Mouse (Mus musculus): ENCODE measurements around the gene Runx1. TPM values are rescaled to one million over a fixed set of nuclear protein-coding genes. Genes with fewer than 3 reads are reported as not detected.

Gene Runx1
- polyA plus RNA-seq, 1 experiment from 2014 or later, result 4.5 TPM

DNA sequence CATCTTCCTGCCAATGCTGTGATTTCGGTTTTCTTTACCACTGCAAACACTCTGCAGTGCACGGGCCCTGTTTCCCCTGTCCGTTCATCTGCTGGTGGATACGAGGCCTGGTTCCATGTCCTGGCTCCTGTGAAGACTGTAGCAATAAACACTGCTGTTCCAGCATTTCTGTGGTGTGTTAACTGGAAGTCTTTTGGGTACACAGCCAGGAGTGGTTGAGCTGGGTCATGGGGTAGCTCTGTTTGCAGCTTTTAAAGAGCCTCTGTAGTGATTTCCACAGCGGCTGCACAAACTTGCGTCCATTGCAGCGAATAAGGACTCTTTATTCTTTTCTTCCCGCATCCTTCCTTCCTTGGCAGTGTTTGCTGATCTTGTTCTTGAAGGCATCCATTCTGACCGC is 248.6 kb downstream of the Runx1 start:
- WGBS, result 88% methylated on average over 9 of the region's 9 CpGs
- Histone ChIP-seq H3K9me3 (no peaks in the 10 kb centered on the region), H3K36me3 (no peaks in the 10 kb centered on the region), H3K4me3 (no peak overlapping the region), H3K27ac (no peak overlapping the region), H3K27me3 (replicated peaks) (no peaks in the 10 kb centered on the region; the same call in 1 of the 2 replicates), H3K4me2 (replicated peaks) (no peak overlapping the region), H3K4me1 (no peaks in the 10 kb centered on the region), H3K9ac (no peak overlapping the region)
- ATAC-seq (ENCODE audit: low FRiP score, low read depth), result no peak

DNA sequence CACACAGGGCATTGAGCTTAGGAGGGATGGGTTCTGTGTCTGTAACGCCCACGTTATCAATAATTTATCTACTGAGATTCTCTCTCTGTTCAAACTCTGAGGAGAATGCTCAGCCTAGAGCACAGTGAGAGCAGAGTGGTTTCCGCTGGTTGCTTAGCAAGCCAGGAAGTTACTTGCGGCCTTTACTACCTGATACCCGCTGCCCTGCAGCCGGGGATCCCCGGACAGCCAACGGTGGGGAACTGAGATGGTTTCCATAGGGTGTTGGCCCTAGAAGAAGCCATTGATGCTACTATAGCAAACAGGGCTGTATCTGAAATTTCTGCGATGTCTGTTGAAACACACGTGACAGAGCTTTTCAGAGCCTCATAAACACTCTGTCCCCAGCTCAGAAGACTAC is 250.2 kb downstream of the Runx1 start:
- H3K4me2 ChIP-seq (replicated peaks), result no peak overlapping the region
- ATAC-seq (ENCODE audit: low FRiP score, low read depth), result no peak
- H3K9ac ChIP-seq, result no peak overlapping the region
- H3K27me3 ChIP-seq (replicated peaks), result no peaks in the 10 kb centered on the region; the same call in 1 of the 2 replicates
- 79% methylated on average over 10 of the region's 10 CpGs for WGBS
- no peak overlapping the region for H3K27ac ChIP-seq
- no peaks in the 10 kb centered on the region for H3K4me1 ChIP-seq
- 0 out of 2 replicates have a peak, but pooled peaks cover 4% of the 10 kb centered on the region for H3K9me3 ChIP-seq
- H3K4me3 ChIP-seq, result no peak overlapping the region
- no peaks in the 10 kb centered on the region for H3K36me3 ChIP-seq

DNA sequence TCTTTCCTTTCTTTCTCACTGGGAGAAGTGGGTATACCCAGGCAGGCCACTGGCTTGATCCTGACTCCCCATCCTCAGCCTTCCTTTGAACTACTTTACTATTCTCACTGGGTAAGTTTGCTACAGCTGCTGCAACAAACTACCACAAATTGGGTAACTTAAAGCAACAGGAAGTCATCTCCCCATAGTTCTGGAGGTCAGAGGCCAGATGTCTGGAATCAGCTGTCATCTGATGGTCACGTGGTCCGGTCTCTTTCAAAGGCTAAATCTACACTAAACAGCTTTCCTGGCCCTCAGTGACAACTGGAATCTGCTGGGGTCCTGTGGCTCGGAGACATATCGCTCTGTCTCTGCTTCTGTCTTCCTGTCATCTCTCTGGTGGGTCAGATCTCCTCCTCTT is 252.8 kb downstream of the Runx1 start:
- no peak overlapping the region for H3K9ac ChIP-seq
- H3K27me3 ChIP-seq (replicated peaks), result no peaks in the 10 kb centered on the region; the same call in 1 of the 2 replicates
- ATAC-seq (ENCODE audit: low FRiP score, low read depth), result no peak
- no peaks in the 10 kb centered on the region for H3K36me3 ChIP-seq
- WGBS, result 73% methylated on average over 4 of the region's 4 CpGs
- H3K4me3 ChIP-seq, result no peak overlapping the region
- H3K27ac ChIP-seq, result no peak overlapping the region
- no peak overlapping the region for H3K4me2 ChIP-seq (replicated peaks)
- H3K4me1 ChIP-seq, result no peaks in the 10 kb centered on the region
- 0 out of 2 replicates have a peak, but pooled peaks cover 4% of the 10 kb centered on the region for H3K9me3 ChIP-seq

DNA sequence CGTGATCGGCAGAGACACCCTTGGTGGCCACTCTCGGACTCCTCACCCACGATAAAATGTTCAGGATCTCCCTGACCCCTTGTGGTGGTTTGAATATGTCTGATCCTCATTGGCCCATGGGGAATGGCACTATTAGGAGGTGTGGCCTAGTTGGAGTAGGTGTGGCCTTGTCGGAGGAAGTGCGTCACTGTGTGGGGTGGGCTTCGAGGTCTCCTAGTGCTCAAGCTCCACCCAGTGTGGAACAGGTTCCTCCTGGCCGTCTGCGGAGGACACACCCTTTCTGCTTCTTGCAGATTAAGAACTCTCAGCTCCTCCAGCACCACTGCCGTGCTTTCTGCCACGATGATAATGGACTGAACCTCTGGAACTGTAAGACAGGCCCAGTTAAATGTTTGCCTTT is 254.7 kb downstream of the Runx1 start:
- Histone ChIP-seq H3K27ac (no peak overlapping the region), H3K9ac (no peak overlapping the region), H3K4me2 (replicated peaks) (no peak overlapping the region), H3K36me3 (no peaks in the 10 kb centered on the region), H3K4me1 (no peaks in the 10 kb centered on the region), H3K4me3 (no peak overlapping the region), H3K27me3 (replicated peaks) (0 out of 2 replicates have a peak, but pooled peaks cover 4% of the 10 kb centered on the region), H3K9me3 (0 out of 2 replicates have a peak, but pooled peaks cover 4% of the 10 kb centered on the region)
- no peak for ATAC-seq (ENCODE audit: low FRiP score, low read depth)
- 93% methylated on average over 11 of the region's 11 CpGs for WGBS

DNA sequence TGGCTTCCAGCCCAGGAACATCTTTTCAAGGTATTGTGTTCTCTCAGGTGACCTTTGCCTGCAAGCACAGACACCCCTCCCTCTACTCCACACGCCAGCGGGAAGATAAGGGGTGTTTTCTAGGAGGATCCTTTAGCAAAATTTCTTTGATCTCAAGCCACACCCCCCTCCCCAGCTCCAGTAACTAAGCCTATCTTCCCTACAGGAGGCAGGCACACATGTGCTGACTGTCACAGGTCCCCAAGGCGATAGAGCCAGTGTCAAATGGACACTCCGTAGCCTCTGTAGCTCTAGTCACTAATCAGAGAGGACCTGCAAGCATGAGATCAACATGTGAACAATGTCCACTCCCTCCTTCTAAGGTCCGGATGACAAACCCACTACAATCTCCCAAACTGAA is 259.8 kb downstream of the Runx1 start:
- Histone ChIP-seq H3K4me3 (no peak overlapping the region), H3K36me3 (no peaks in the 10 kb centered on the region), H3K9me3 (no peaks in the 10 kb centered on the region), H3K9ac (no peak overlapping the region), H3K27me3 (replicated peaks) (0 out of 2 replicates have a peak, but pooled peaks cover 4% of the 10 kb centered on the region), H3K27ac (no peak overlapping the region), H3K4me2 (replicated peaks) (no peak overlapping the region), H3K4me1 (no peaks in the 10 kb centered on the region)
- ATAC-seq (ENCODE audit: low FRiP score, low read depth), result no peak
- 37% methylated on average over 5 of the region's 5 CpGs for WGBS

DNA sequence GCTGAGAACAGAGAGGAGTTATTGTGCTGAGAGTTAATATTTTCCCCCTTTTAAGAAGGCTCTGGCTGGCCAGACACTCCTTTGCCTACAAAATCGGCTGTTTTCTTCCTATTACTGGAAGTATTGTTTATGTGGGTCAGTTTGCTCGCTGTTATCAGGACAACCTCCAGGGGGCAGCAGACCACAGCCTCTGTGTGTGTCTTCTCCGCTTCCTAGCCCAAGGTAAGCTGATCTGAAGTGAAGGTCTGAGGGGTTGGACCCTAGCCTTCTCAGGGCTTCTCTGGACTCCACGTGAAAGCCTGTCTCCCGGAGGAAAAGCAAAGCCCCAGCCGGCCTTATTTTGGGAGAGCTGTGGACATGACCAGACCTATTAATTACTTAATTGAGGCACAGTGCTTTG is 260.2 kb downstream of the Runx1 start:
- no peak overlapping the region for H3K4me2 ChIP-seq (replicated peaks)
- no peak for ATAC-seq (ENCODE audit: low FRiP score, low read depth)

DNA sequence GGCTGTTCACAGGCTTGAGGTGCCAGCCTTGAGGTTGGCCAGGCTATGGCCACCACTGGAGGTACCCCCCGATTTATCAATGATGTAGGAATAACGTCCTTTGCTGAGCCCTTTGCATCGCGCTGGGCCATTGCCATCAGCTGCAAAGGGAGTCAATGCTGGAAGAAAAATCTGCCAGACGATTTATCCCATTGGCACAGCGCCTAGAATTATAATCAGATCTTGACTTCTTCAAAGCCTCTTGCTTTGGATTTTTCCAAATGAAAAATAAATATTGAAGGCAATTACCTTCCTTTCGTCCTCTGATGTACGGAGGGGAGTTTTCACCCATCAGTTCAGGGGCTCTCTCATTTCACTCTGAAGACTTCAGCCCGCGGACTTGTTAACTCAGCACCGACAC is 260.7 kb downstream of the Runx1 start:
- ATAC-seq (ENCODE audit: low FRiP score, low read depth), result no peak
- Histone ChIP-seq H3K4me1 (no peaks in the 10 kb centered on the region), H3K36me3 (no peaks in the 10 kb centered on the region), H3K9me3 (no peaks in the 10 kb centered on the region), H3K9ac (no peak overlapping the region), H3K4me2 (replicated peaks) (no peak overlapping the region), H3K27me3 (replicated peaks) (0 out of 2 replicates have a peak, but pooled peaks cover 4% of the 10 kb centered on the region), H3K27ac (no peak overlapping the region), H3K4me3 (no peak overlapping the region)
- WGBS, result 75% methylated on average over 11 of the region's 11 CpGs

More for the DNA sequence above, 260.2 kb downstream of the Runx1 start:
- H3K9ac ChIP-seq, result no peak overlapping the region
- 0 out of 2 replicates have a peak, but pooled peaks cover 4% of the 10 kb centered on the region for H3K27me3 ChIP-seq (replicated peaks)
- H3K27ac ChIP-seq, result no peak overlapping the region
- H3K36me3 ChIP-seq, result no peaks in the 10 kb centered on the region
- H3K9me3 ChIP-seq, result no peaks in the 10 kb centered on the region
- 5% methylated on average over 6 of the region's 6 CpGs for whole genome bisulfite sequencing
- no peak overlapping the region for H3K4me3 ChIP-seq
- no peaks in the 10 kb centered on the region for H3K4me1 ChIP-seq

DNA sequence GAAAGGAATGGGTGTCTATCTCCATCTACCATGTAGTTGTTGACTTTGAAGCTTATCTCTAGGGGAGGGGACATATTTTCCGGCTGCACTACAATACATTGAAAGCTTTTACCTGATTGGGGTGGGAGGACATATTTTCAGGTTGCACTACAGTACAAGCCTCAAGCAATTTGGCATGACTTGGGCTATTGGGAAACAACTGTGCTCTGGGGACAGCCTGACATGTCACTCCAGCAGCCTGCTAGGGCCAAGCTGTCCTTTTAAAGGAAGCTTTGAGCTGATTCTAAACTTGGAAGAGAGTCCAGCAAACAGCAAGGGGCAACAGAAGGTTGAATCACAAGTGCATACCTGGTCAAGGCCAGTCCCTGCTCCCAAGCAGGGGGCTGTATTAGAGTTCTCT is 270.9 kb downstream of the Runx1 start:
- no peaks in the 10 kb centered on the region for H3K9me3 ChIP-seq
- H3K4me1 ChIP-seq, result no peaks in the 10 kb centered on the region
- no peak overlapping the region for H3K4me3 ChIP-seq
- H3K4me2 ChIP-seq (replicated peaks), result no peak overlapping the region
- WGBS, result 97% methylated on average over 1 of the region's 1 CpGs
- no peak overlapping the region for H3K9ac ChIP-seq
- no peaks in the 10 kb centered on the region for H3K36me3 ChIP-seq
- ATAC-seq (ENCODE audit: low FRiP score, low read depth), result no peak
- H3K27ac ChIP-seq, result no peak overlapping the region
- no peaks in the 10 kb centered on the region for H3K27me3 ChIP-seq (replicated peaks)

DNA sequence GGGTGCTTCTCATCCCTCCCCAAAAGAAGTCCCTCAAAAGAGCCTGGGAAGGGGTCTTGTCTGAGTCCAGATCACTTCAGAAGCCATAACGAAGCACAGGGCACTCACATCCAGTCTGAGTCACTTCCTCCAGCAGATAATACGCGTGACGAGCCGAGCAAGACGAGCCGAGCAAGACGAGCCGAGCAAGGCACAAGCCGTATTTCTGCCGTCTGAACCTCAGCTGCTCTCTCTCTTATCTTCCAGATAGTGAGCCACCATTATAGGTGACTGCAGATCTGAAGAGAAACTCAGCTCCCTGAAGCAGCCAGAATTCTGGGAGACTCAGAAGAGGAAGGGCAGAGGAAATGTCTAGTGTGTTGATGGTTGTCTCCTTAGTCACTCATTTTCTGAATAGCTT is 273.1 kb downstream of the Runx1 start:
- ATAC-seq (ENCODE audit: low FRiP score, low read depth), result no peak
- no peak overlapping the region for H3K4me2 ChIP-seq (replicated peaks)
- WGBS, result 64% methylated on average over 11 of the region's 11 CpGs

DNA sequence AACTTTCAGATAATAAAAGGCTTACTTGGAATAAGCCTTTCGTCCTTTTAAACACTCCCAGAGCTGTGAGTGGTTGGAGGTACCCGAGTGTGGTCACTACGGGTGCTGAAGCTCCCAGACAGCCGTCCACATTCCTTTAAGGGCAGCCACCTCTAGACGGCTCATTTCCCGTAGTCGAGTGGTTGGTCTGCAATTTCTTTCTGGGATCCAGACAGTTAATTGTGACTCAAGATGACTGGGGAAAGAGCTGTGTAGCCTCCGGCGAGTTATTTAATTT is 273.9 kb downstream of the Runx1 start:
- Histone ChIP-seq H3K27ac (no peak overlapping the region), H3K27me3 (replicated peaks) (no peaks in the 10 kb centered on the region), H3K9me3 (no peaks in the 10 kb centered on the region), H3K4me1 (no peaks in the 10 kb centered on the region), H3K36me3 (no peaks in the 10 kb centered on the region), H3K4me2 (replicated peaks) (no peak overlapping the region), H3K9ac (no peak overlapping the region), H3K4me3 (no peak overlapping the region)
- ATAC-seq (ENCODE audit: low FRiP score, low read depth), result no peak
- WGBS, result 83% methylated on average over 9 of the region's 9 CpGs

More for the DNA sequence above, 273.1 kb downstream of the Runx1 start:
- H3K36me3 ChIP-seq, result no peaks in the 10 kb centered on the region
- no peak overlapping the region for H3K9ac ChIP-seq
- H3K9me3 ChIP-seq, result no peaks in the 10 kb centered on the region
- H3K4me1 ChIP-seq, result no peaks in the 10 kb centered on the region
- H3K27me3 ChIP-seq (replicated peaks), result no peaks in the 10 kb centered on the region
- H3K4me3 ChIP-seq, result no peak overlapping the region
- no peak overlapping the region for H3K27ac ChIP-seq
